23 mouse cellular contexts compared by ENCODE assay signal in the genomic region with DNA sequence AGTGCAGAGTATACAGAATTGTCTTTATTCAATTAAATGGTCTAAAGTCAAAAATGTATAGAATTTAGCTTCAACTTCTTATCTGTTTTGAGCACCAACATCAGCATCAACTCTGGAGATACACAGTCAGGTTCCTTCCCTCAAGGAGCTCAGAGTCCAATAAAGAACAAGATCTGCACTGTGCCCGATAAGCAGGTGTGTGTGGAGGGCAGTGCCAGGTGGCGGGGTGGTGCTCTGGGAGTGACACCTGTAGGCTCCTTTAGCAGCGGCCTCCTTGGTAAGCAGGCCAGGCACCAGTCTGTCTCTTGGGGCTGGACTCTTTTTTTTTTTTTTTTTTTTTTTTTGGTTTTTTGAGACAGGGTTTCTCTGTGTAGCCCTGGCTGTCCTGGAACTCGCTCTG. TPM values are rescaled to one million over a fixed set of nuclear protein-coding genes. Genes with fewer than 3 reads are reported as not detected.
A peak's percentile ranks its signal among the peaks of the same experiment; 100 is the strongest.
DNase-seq lines count a peak whose midpoint lies in the region; ATAC-seq and TF ChIP-seq lines count a peak whose summit lies in the region.
"Had no signal": no experiment of that assay in that cellular context is flagged by ENCODE, and none has a peak within 500 bp of the region (broad histone marks: within the 10 kb centered on the region; RNA-seq: fewer than 3 reads in every experiment).

No protein-coding gene starts in this region.

- H3K4me1 ChIP-seq in MEL (ENCODE audit: control insufficient read depth in 1 of 2, insufficient read depth in 2 of 2, low read length in 2 of 2) = peaks cover 9 to 30% of the 10 kb centered on the region in 2 experiments
- H3K4me1 ChIP-seq in liver, postnatal 0 days (ENCODE audit: insufficient read depth) = no peaks in the 10 kb centered on the region

- no peak for TF ChIP-seq POLR2A in MEL (IDR thresholded peaks at IDR 0.05; ENCODE audit: control insufficient read depth in 1 of 2, insufficient read depth in 1 of 2, low read depth in 1 of 2, low read length in 2 of 2, poor library complexity in 1 of 2)

- TF ChIP-seq EP300 in MEL (IDR thresholded peaks at IDR 0.05; ENCODE audit: low read depth in 1 of 2, low read length in 2 of 2) = no peak
- no peak for TF ChIP-seq EP300 in liver, postnatal 0 days (IDR thresholded peaks at IDR 0.05; ENCODE audit: low read depth)

- no peak for TF ChIP-seq CTCF in MEL (IDR thresholded peaks at IDR 0.05 in 2 of 3, conservative IDR thresholded peaks at IDR 0.05 in 1 of 3; ENCODE audit: control insufficient read depth in 1 of 3, insufficient read depth in 1 of 3, low read depth in 2 of 3, low read length in 3 of 3, poor library complexity in 1 of 3, severe bottlenecking in 1 of 3)
- TF ChIP-seq CTCF in liver, postnatal 0 days (IDR thresholded peaks at IDR 0.05; ENCODE audit: low read depth) = no peak

- no peaks in the 10 kb centered on the region for H3K9me3 ChIP-seq in MEL (replicated peaks; ENCODE audit: insufficient read depth, low read length)
- no peaks in the 10 kb centered on the region for H3K9me3 ChIP-seq in liver, postnatal 0 days (ENCODE audit: low read length)
- H3K9me3 ChIP-seq: forebrain, embryonic 13.5 days; heart, embryonic 13.5 days had no signal

- H3K27me3 ChIP-seq in MEL (ENCODE audit: control insufficient read depth in 1 of 2, insufficient read depth in 2 of 2, low read length in 2 of 2) = no peaks in the 10 kb centered on the region
- no peaks in the 10 kb centered on the region for H3K27me3 ChIP-seq in liver, postnatal 0 days (ENCODE audit: insufficient read depth, low read length)
- H3K27me3 ChIP-seq: forebrain, embryonic 13.5 days; heart, embryonic 13.5 days; Patski had no signal

- intact Hi-C loops in heart, postnatal 25 days (cut with DNase I) = no loop called here

- H3K4me3 ChIP-seq in MEL (ENCODE audit: control insufficient read depth in 1 of 2, insufficient read depth in 1 of 2, low read depth in 2 of 2, low read length in 2 of 2) = no peak overlapping the region
- no peak overlapping the region for H3K4me3 ChIP-seq in liver, postnatal 0 days (ENCODE audit: low read depth, low read length)
- H3K4me3 ChIP-seq: forebrain, embryonic 10.5 days; forebrain, embryonic 13.5 days; gastrocnemius, adult 2 months; heart, embryonic 13.5 days had no signal

- ATAC-seq in liver, postnatal 0 days = no peak
- ATAC-seq: forebrain, embryonic 13.5 days; forebrain, embryonic 16.5 days; hindbrain, postnatal 0 days; inflammation-experienced regulatory T-cells, adult 6 months; Patski had no signal

- peaks cover 0 to 27% of the 10 kb centered on the region in 2 experiments; a peak in 2 of 4 replicates for H3K36me3 ChIP-seq in MEL (ENCODE audit: control insufficient read depth in 1 of 2, insufficient read depth in 2 of 2, low read length in 2 of 2)
- no peaks in the 10 kb centered on the region for H3K36me3 ChIP-seq in liver, postnatal 0 days (replicated peaks; ENCODE audit: insufficient read depth, low read length)
- H3K36me3 ChIP-seq: heart, embryonic 13.5 days had no signal

- peak; percentile 25 for DNase-seq in heart, adult 11 months
- no peak for DNase-seq in heart, postnatal 25 days (ENCODE audit: low spot score)
- DNase-seq in testis, postnatal 10 days (ENCODE audit: low spot score) = peak; percentile 37
- no peak for DNase-seq in testis, postnatal 14 days (ENCODE audit: low spot score)
- no peak for DNase-seq in MEL (ENCODE audit: low read depth, low spot score)
- DNase-seq in liver, postnatal 0 days = no peak
- DNase-seq: adrenal gland, postnatal 10 days; adrenal gland, postnatal 36 days; cerebellum, adult 18-20 months; cerebellum, adult 9-10 months; cerebellum, postnatal 14 days; gastrocnemius, adult 2 months; gastrocnemius, postnatal 14 days; heart, adult 18-20 months; heart, postnatal 36 days had no signal

- WGBS in liver, postnatal 0 days (ENCODE audit: insufficient replicate concordance) = 60% methylated on average over 4 of the region's 4 CpGs

- no peak overlapping the region for H3K4me2 ChIP-seq in liver, postnatal 0 days (ENCODE audit: low read depth, low read length)
- H3K4me2 ChIP-seq: forebrain, embryonic 13.5 days; heart, embryonic 13.5 days; hindbrain, embryonic 14.5 days had no signal

- H3K27ac ChIP-seq in MEL (ENCODE audit: control insufficient read depth, low read depth, low read length) = no peak overlapping the region
- no peak overlapping the region for H3K27ac ChIP-seq in liver, postnatal 0 days (ENCODE audit: low read depth)
- H3K27ac ChIP-seq: forebrain, embryonic 10.5 days; forebrain, embryonic 13.5 days; gastrocnemius, adult 2 months; heart, embryonic 13.5 days; hindbrain, embryonic 14.5 days; hindbrain, postnatal 0 days had no signal

- TF ChIP-seq RAD21 in MEL (IDR thresholded peaks at IDR 0.05; ENCODE audit: low read depth, low read length) = no peak

- no peak overlapping the region for H3K9ac ChIP-seq in MEL (ENCODE audit: control insufficient read depth, low read depth, low read length, poor library complexity, severe bottlenecking)
- no peak overlapping the region for H3K9ac ChIP-seq in liver, postnatal 0 days (replicated peaks)
- H3K9ac ChIP-seq: forebrain, embryonic 13.5 days; heart, embryonic 13.5 days; hindbrain, embryonic 14.5 days had no signal

- H3K79me2 ChIP-seq in MEL (ENCODE audit: control insufficient read depth, insufficient read depth, low read length, poor library complexity) = no peaks in the 10 kb centered on the region; the same call in 1 of the 2 replicates

TF ChIP-seq in MEL, 35 proteins besides CTCF, POLR2A, EP300 and RAD21:
- no peak for TF ChIP-seq GABPA (IDR thresholded peaks at IDR 0.05; ENCODE audit: low read depth, low read length)
- 0 out of 2 replicates have a peak, but pooled peaks have one; percentile 26 for TF ChIP-seq TCF12 (IDR thresholded peaks at IDR 0.05; ENCODE audit: low read depth, low read length)
- TF ChIP-seq ZNF384 (IDR thresholded peaks at IDR 0.05; ENCODE audit: low read depth, low read length) = 0 out of 2 replicates have a peak, but pooled peaks have one; percentile 14
- peak; percentile 19; the same call in 1 of the 2 replicates for TF ChIP-seq GATA1 (IDR thresholded peaks at IDR 0.05; ENCODE audit: low read depth, low read length)

RNA-seq across cellular contexts. Expression of gene Lrrc1, which starts 20.9 kb away (rescaled TPM):
- 10 to 100 TPM; 17.2 to 18.4 TPM for total RNA-seq in heart, postnatal 25 days (2021)
- total RNA-seq in MEL (2012; rRNA removed) = 5.3 and 5.7 TPM in 2 replicates
- 10 to 100 TPM in 1 of 2 experiments, not detected in 1; 12.1 TPM for polyA plus RNA-seq in MEL (2012; ENCODE audit: insufficient read depth in 1 of 2, insufficient read length in 2 of 2, low read depth in 1 of 2, low replicate concordance in 2 of 2, missing spikeins in 1 of 2)
- polyA plus RNA-seq in liver, postnatal 0 days (2015; fragmentation: Nextera tagmentation; extraction: Ambion mirVana) = 1.2 and 1.5 TPM in 2 replicates

Comparison
In these comparisons a context has a peak if more than half of its experiments do, and no peak if none do; other contexts are left out.
1. DNase-seq: peak in heart, adult 11 months (single experiment) and testis, postnatal 10 days (single experiment); none in heart, postnatal 25 days (single experiment), testis, postnatal 14 days (single experiment), MEL (single experiment) and liver, postnatal 0 days (single experiment).